Mouse (Mus musculus) erythroblast, embryonic 14.5 days (primary cell): ENCODE measurements around the gene Slc15a1. TPM values are rescaled to one million over a fixed set of nuclear protein-coding genes. Genes with fewer than 3 reads are reported as not detected.

ENCODE experiments used
- H3K27me3 ChIP-seq: 2 replicates; pipeline ENCODE4 v1.6.1; 2012; ENCODE audit warnings: inconsistent platforms; ENCODE audit not compliant: control insufficient read depth
- H3K36me3 ChIP-seq: 2 replicates; pipeline ENCODE4 v1.6.1; 2012; ENCODE audit warnings: mild to moderate bottlenecking, inconsistent platforms; ENCODE audit not compliant: control insufficient read depth
- H3K4me1 ChIP-seq: 2 replicates; pipeline ENCODE4 v1.6.1; 2012; ENCODE audit warnings: inconsistent platforms; ENCODE audit not compliant: control insufficient read depth
- H3K4me3 ChIP-seq: replicated peaks from 2 replicates; pipeline ENCODE3; 2012; ENCODE audit warnings: moderate library complexity, mild to moderate bottlenecking, inconsistent platforms
- H3K9me3 ChIP-seq: 2 replicates; pipeline ENCODE4 v1.6.1; 2012; ENCODE audit warnings: low read length, inconsistent platforms, mixed read lengths; ENCODE audit not compliant: control insufficient read depth
- GATA1 ChIP-seq: IDR thresholded peaks from 2 replicates; pipeline ENCODE4 v1.6.1; 2012; ENCODE audit warnings: low read length, inconsistent platforms, mixed read lengths
- TAL1 ChIP-seq: IDR thresholded peaks from 3 replicates; pipeline ENCODE4 v1.6.1; 2012; ENCODE audit warnings: low read length, inconsistent platforms, mixed read lengths
- polyA plus RNA-seq: library from polyadenylated mRNA; stranded (reverse); fragments of >175 nt; gene quantifications from 2 replicates; pipeline ENCODE4 v1.2.3, GENCODE M21; 2012

Slc15a1 gene
- polyA plus RNA-seq, 1 experiment, result 0.01 TPM

- TF ChIP-seq GATA1 (no peak), TAL1 (no peak)
- Histone ChIP-seq H3K4me1 (no peaks in the 10 kb centered on the region), H3K36me3 (no peaks in the 10 kb centered on the region), H3K27me3 (no peaks in the 10 kb centered on the region), H3K4me3 (no peak overlapping the region), H3K9me3 (no peaks in the 10 kb centered on the region)
These were observed 22.8 kb upstream of the Slc15a1 start for GRCm38 (mm10) chr14:121527883-121528282.

- Histone ChIP-seq H3K27me3 (no peaks in the 10 kb centered on the region), H3K4me1 (no peaks in the 10 kb centered on the region), H3K4me3 (no peak overlapping the region), H3K9me3 (no peaks in the 10 kb centered on the region), H3K36me3 (no peaks in the 10 kb centered on the region)
- TF ChIP-seq TAL1, result no peak
- TF ChIP-seq GATA1, result no peak
These were observed 22.1 kb upstream of the Slc15a1 start for GRCm38 (mm10) chr14:121527201-121527600.

GRCm38 (mm10) chr14:121521709-121522108, 16.7 kb upstream of the Slc15a1 start:
- H3K36me3 ChIP-seq, result no peaks in the 10 kb centered on the region
- H3K4me3 ChIP-seq, result no peak overlapping the region
- H3K27me3 ChIP-seq, result no peaks in the 10 kb centered on the region
- TF ChIP-seq GATA1, result no peak
- TF ChIP-seq TAL1, result no peak
- no peaks in the 10 kb centered on the region for H3K4me1 ChIP-seq
- H3K9me3 ChIP-seq, result no peaks in the 10 kb centered on the region

- Histone ChIP-seq H3K36me3 (no peaks in the 10 kb centered on the region), H3K4me1 (no peaks in the 10 kb centered on the region), H3K27me3 (no peaks in the 10 kb centered on the region), H3K4me3 (no peak overlapping the region), H3K9me3 (no peaks in the 10 kb centered on the region)
- TF ChIP-seq TAL1, result no peak
- TF ChIP-seq GATA1, result no peak
These were observed 11.8 kb upstream of the Slc15a1 start for GRCm38 (mm10) chr14:121516881-121517280.

GRCm38 (mm10) chr14:121508929-121509328, 3.9 kb upstream of the Slc15a1 start:
- Histone ChIP-seq H3K4me1 (no peaks in the 10 kb centered on the region), H3K9me3 (peaks cover 7% of the 10 kb centered on the region), H3K27me3 (peaks cover 30% of the 10 kb centered on the region), H3K36me3 (no peaks in the 10 kb centered on the region), H3K4me3 (no peak overlapping the region)
- TF ChIP-seq TAL1 (no peak), GATA1 (no peak)

- Histone ChIP-seq H3K4me1 (no peaks in the 10 kb centered on the region), H3K36me3 (no peaks in the 10 kb centered on the region), H3K9me3 (peaks cover 6% of the 10 kb centered on the region), H3K27me3 (peaks cover 31% of the 10 kb centered on the region), H3K4me3 (no peak overlapping the region)
- no peak for TF ChIP-seq GATA1
- TF ChIP-seq TAL1, result no peak
These were observed 1.3 kb upstream of the Slc15a1 start for GRCm38 (mm10) chr14:121506336-121506735.

- TF ChIP-seq GATA1 (no peak), TAL1 (no peak)
- no peaks in the 10 kb centered on the region for H3K36me3 ChIP-seq
- H3K27me3 ChIP-seq, result peaks cover 31% of the 10 kb centered on the region
- 0 out of 2 replicates have a peak, but pooled peaks cover under 1% of the 10 kb centered on the region for H3K9me3 ChIP-seq
- no peak overlapping the region for H3K4me3 ChIP-seq
- H3K4me1 ChIP-seq, result no peaks in the 10 kb centered on the region
These were observed 421 bp upstream of the Slc15a1 start for GRCm38 (mm10) chr14:121505485-121505860.

- H3K9me3 ChIP-seq, result no peaks in the 10 kb centered on the region
- peaks cover 18% of the 10 kb centered on the region for H3K27me3 ChIP-seq
- no peaks in the 10 kb centered on the region for H3K36me3 ChIP-seq
- H3K4me1 ChIP-seq, result no peaks in the 10 kb centered on the region
- H3K4me3 ChIP-seq, result no peak overlapping the region
- no peak for TF ChIP-seq TAL1
- no peak for TF ChIP-seq GATA1
These were observed 4.5 kb downstream of the Slc15a1 start for GRCm38 (mm10) chr14:121500577-121500976.

GRCm38 (mm10) chr14:121499769-121500168, 5.3 kb downstream of the Slc15a1 start:
- no peaks in the 10 kb centered on the region for H3K4me1 ChIP-seq
- H3K9me3 ChIP-seq, result no peaks in the 10 kb centered on the region
- peaks cover 9% of the 10 kb centered on the region for H3K27me3 ChIP-seq
- TF ChIP-seq GATA1 (no peak), TAL1 (no peak)
- no peaks in the 10 kb centered on the region for H3K36me3 ChIP-seq
- H3K4me3 ChIP-seq, result no peak overlapping the region

- Histone ChIP-seq H3K4me3 (no peak overlapping the region), H3K27me3 (no peaks in the 10 kb centered on the region), H3K4me1 (no peaks in the 10 kb centered on the region), H3K36me3 (no peaks in the 10 kb centered on the region), H3K9me3 (no peaks in the 10 kb centered on the region)
- TF ChIP-seq GATA1 (no peak), TAL1 (no peak)
These were observed 7.3 kb downstream of the Slc15a1 start for GRCm38 (mm10) chr14:121497800-121498199.
